Mouse (Mus musculus) layer of hippocampus, adult 18-20 months (tissue): Measurements from ENCODE around the gene Kcnd2. TPM values are rescaled to one million over a fixed set of nuclear protein-coding genes. Genes with fewer than 3 reads are reported as not detected.

ENCODE experiments used
- DNase-seq, 2 experiments: peaks; one replicate each; pipeline ENCODE4 v3.0.0; 2022; ENCODE audit warnings: low spot score in 2 of 2
- total RNA-seq, 2 experiments: library from RNA; stranded (reverse); gene quantifications; 2 replicates each; pipeline ENCODE4 v1.2.3; 2021

Kcnd2 gene
- total RNA-seq, 2 experiments from 2014 or later: 91.6 to 106 TPM

GRCm38 (mm10) chr6:21413656-21414055 is 198.4 kb downstream of the Kcnd2 start:
- no peak for DNase-seq

- peak in 1 of 2 experiments; percentile 22 for DNase-seq
Observed at GRCm38 (mm10) chr6:21418246-21418645, 202.9 kb downstream of the Kcnd2 start.

DNA sequence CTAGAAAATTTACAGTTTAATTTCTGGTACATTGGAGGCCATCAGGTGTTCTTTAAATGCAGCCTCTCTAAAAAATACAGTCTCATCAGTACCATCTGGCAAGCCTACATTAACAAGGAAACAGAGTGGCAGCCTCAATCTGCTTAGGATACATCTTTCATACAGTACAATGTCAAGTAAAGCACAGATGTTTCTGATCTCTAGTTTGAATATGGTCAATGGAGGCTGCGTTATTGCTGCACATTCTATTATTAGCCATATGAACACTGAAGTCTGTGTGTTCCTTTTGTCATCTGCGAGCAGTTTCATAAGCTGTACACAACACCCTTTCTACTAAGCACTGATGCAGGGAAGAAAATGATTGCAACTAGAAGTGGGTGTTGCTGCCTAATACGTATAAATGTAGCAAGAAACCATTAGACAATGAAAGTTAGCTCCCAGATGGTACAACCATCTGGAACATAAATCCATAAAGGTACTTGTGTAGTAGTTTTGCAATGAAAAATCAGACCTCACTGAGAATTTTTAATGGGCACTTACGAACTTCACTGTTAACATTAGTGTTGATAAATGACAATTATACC is 209.0 kb downstream of the Kcnd2 start:
- peak; percentile 32 to 74 for DNase-seq

DNA sequence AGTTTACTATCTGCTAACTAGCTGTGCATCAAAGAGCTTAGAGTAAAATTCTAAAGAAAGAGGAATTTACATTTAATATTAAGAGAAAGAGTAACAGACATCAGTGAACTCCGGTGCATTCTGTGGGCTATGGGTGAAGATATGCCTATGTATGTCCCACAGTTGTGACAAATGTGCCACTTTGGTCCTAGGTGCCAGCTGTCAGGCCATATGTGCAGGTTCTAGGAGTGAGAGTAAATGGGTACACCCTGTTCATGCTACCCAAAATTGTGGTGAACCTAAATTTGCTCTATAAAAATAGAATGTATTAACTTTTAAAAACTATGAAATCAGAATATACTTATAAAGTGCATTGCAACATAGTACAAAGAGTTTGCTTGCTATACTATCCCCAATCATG is 215.8 kb downstream of the Kcnd2 start:
- DNase-seq: no peak

DNA sequence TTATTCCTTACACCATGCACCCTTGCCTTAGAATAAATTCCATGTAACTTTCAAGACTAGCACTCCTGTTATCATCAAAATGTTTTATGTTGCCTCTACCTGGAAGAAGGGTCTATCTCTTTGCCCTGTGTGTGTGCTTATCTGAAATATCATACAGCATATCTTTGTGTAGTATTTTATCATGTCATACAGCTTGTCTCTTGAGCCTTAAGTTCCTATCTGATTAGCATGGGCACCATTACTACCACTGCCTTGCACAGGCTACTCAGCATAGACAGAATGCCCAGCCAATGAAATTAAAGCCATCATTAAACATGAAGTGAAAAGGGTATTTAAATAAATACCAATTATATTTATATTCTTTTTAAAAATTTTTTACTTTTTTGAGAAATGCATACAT is 249.4 kb downstream of the Kcnd2 start:
- no peak for DNase-seq

DNA sequence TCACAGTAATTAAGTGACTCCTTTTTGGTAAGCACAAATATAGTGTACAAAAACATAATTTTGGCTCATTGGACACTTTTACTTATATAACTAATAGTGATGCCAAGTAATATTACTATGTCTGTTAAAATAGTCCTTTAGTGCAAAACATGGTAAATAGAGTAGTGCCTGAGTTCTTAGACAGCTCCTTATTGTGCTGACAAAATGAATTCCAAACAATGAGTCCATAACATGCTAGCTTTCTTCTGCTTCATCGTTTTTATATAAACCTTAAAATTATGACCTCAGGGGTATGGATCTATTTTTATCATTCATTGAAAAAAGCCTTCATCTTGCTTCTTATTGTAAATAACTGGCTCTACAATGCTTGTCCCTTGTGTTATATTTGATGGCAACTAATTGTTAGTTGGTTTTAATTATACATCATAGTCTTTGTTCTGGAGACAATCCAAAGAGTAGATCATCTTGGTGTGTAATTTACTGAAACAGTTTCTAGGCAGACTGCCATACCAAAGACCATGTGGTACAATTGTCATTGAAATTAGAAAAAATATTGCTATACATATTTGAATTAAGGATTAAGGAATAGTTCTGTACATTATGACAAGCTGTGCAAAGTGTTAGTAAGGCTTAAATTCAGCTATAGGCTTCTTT is 256.7 kb downstream of the Kcnd2 start:
- DNase-seq: peak in 1 of 2 experiments; percentile 19

GRCm38 (mm10) chr6:21482714-21483113 is 267.4 kb downstream of the Kcnd2 start:
- no peak for DNase-seq

DNA sequence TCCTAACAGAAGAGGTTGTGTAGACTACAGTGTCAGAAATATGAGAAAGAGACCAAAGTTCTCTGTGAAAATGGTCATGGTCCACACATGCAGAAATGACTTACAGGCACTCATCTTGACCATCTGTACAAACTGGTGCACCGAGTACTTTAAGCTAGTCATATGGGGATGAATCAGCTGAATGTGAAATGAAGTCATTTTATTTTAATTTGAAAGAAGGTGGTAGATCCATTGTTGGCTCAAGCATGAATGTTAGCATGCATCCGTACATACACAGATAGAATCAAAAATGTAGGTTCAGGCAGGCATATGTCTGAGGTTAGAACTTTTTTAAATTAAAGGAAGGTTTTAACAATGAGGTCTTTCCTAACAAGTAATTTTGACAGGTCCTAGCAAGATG is 273.2 kb downstream of the Kcnd2 start:
- DNase-seq: peak in 1 of 2 experiments; percentile 11

DNA sequence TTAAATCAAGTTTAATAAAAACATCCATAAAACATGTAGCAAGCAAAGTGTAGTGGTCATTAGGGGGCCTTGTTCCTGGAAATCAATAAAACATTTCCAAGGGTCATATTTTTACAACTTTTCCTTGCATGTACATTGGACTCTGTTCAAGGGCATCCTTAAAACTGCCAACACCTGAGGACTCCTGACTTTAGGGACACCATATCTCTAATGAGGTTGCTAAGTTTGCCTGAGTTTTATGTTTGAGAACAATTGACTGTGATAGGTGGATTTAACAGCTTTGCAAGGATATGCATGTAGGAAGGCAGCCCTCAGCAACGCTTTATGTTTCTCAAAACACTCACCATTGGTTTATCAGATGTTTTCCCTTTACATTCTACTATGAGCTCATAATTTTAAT is 287.6 kb downstream of the Kcnd2 start:
- no peak for DNase-seq

DNA sequence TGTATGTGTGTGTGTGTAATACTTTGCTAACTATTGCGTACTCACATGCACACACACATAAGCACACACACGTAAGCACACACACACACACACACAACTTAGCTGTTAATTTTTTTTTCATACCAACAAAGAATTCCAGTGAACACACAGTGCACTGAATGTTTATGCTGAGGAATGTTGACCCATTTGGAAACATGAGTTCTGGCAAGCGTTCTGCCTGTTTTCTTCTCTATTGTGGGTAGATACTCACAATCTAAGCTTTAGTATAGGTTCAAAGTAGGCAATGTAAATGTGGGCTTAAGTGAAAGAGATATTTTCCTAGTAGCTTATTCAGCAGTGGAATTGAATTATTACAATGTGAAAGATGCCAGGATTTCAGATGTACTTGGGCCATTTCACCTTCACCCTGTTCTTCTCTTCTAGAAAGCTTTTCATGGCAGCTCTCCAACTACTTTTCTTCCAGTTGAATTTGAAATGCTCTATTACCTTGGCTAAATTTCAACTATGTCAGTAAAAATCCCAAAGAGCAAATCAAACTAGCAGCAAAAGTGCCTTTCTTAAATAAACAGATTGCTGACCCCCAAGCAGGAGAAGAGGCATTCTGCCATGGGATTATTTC is 295.4 kb downstream of the Kcnd2 start:
- no peak for DNase-seq

- DNase-seq: no peak
Observed at GRCm38 (mm10) chr6:21520351-21520750, 305.0 kb downstream of the Kcnd2 start.

DNA sequence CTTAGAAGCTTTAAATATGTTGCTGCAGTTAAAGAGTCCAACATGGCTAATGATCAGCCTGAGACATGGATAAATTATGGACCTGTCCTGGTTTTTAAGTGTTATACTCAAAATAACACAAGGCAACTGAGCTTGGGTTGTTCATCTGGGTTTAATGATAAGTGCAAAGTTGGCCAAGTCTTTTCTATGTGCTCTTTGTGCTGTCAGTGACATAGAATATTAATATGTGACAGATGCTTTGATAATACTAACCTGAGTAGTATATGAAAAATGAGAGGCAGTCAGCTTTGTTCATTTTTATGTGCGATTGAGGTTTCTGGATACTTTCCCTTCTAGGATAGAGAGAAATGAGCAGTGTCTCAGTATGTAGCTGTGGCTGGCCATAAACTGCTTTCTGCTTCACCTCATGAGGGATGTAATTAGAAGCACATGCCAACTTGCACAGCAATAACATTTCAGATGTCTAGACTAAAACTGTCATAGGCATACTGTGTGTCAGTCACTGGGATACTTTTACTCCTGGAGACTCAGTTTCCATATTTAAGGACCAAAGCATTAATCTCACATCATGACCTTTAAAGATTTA is 312.3 kb downstream of the Kcnd2 start:
- no peak for DNase-seq

- peak in 1 of 2 experiments; percentile 28 for DNase-seq
Observed at GRCm38 (mm10) chr6:21534009-21534408, 318.7 kb downstream of the Kcnd2 start.

GRCm38 (mm10) chr6:21534820-21535219 is 319.5 kb downstream of the Kcnd2 start:
- DNase-seq: peak in 1 of 2 experiments; percentile 53

- peak; percentile 17 to 63 for DNase-seq
Observed at GRCm38 (mm10) chr6:21551501-21551900, 336.2 kb downstream of the Kcnd2 start.

- no peak for DNase-seq
Observed at GRCm38 (mm10) chr6:21570964-21571363, 355.7 kb downstream of the Kcnd2 start.

- no peak for DNase-seq
Observed at GRCm38 (mm10) chr6:21590156-21590555, 374.9 kb downstream of the Kcnd2 start.

DNA sequence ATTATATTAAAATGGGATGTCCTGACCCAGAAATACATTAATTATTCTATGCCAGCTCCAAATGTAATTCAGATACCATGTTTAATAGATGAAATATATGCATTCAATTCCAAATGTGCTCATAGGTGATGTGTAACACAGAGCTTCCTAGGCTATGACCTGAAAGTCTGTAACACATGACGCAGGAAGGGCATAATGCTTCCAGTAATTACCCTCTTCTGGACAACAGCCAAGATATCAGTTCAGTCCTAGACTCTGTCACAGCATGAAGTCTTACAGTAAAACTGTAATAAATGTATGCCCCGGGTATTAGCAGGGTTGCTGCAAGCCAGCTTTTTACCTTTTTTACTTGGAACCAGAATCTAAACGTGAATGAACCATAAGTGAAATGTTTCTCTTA is 382.1 kb downstream of the Kcnd2 start:
- DNase-seq: no peak

- DNase-seq: no peak
Observed at GRCm38 (mm10) chr6:21609381-21610059, 394.2 kb downstream of the Kcnd2 start.

DNA sequence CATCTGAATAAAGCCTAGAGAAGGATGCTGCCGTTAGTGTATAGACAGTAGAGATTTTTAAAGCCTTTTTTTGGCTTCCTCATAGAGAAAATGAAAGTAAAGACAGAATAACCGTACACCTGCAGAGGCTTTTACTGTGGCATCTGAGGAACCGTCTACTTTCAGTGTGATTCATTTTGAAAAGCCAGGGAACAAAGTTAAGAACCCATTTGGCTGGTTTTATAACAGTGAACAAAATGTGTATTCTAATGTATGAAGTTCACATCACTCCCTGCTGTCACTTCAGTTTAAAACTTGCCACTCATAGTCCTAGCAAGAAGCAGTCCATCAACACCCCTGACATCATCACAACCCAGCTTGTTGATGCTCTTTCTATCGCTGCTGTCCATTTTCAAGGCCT is 414.7 kb downstream of the Kcnd2 start:
- no peak for DNase-seq

GRCm38 (mm10) chr6:21655681-21656080 is 440.4 kb downstream of the Kcnd2 start:
- DNase-seq: no peak

DNA sequence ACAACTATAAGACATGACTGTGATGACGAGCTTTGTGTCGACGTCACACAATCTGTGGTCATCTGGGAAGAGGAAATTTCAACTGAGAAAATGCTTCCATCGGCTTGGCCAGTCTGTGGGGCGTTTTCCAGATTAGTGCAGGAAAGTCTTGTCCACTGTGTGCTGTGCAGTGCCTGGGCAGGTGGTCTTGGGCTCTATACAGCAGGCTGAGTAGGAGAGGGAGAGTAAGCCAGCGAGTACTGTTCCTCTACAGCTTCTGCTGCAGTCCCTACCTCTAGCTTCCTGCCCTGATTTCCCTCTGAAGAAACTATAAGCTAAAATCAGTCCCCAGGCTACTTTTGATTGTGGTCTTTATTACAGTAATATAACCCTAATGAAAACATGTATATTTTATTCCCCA is 448.8 kb downstream of the Kcnd2 start:
- DNase-seq: no peak
